Mouse (Mus musculus): ENCODE data around the gene Piwil4. TPM values are rescaled to one million over a fixed set of nuclear protein-coding genes. Genes with fewer than 3 reads are reported as not detected.

Gene Piwil4
- polyA plus RNA-seq (2012), result not detected in 2 replicates

DNA sequence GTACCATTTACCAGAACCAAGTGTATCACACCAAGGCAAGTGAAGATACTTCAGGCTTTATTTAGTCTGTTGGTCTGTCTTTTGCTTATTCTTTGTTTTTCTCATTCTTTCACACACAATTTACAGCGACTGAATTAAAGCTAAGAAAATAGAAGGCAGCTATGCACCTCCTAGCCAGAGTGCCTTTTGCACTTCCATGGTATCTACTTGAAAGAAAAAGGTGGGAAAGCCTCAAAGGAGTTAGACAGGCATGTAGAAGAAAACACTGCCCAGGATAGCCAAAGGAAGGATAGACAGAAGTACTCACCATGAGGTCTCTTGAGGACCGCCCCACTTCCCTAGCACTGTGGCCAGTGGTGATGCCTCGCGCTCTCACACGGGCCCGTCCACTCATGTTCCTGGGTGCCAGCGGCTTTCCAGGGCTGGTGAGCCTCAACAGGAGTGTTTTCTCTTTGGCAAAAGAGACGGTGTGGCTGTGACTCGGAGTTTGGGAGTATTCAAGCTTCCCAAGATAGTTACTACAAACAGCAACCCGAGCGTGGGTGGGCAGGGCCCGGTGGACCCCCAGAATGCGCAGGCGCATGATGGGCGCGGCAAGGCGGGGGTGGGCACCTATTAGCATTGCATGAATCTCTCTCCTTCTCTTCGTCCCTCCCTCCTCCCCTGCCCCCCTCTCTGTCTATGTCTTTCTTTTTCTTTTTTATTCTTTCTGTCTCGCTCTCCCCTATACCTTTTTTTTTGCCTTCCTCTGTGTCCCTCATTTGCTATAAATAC, at the start of gene Piwil4:
Piwil4 (minus strand) TSS at position 583 of the 774 bp plus-strand sequence.
- no peaks in the 10 kb centered on the region for H3K27me3 ChIP-seq (ENCODE audit: control insufficient read depth)
- no peaks in the 10 kb centered on the region for H3K36me3 ChIP-seq (ENCODE audit: control insufficient read depth)
- TF ChIP-seq TAL1 (IDR thresholded peaks at IDR 0.05; ENCODE audit: low read length) (no peak), GATA1 (IDR thresholded peaks at IDR 0.05; ENCODE audit: low read length) (no peak)
- H3K9me3 ChIP-seq (ENCODE audit: control insufficient read depth, low read length), result no peaks in the 10 kb centered on the region
- H3K4me3 ChIP-seq (replicated peaks), result no peak within 1 kb of the TSS
- peaks cover 2% of the 10 kb centered on the region; the same call in 1 of the 2 replicates for H3K4me1 ChIP-seq (ENCODE audit: control insufficient read depth)

DNA sequence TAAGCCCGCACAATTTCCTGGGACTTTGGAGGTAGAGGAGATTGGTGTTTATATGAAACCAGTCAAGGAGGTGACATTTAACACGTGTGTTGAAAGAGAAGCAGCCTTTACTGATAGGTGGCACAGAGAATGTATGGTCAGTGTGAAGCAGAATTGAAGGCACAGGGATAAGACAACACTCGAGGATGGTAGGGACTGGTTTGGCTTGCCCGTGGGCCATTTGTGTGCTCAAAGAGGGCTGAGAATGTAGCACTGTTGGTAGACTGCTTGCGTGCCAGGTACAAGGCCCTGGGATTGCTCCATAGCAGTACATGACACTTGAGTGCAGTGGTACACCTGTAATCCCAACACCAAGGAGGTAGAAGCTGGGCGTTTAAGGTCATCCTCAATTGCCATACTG, 46.8 kb upstream of the Piwil4 start:
- H3K4me1 ChIP-seq (ENCODE audit: control insufficient read depth), result peaks cover 33% of the 10 kb centered on the region
- H3K9me3 ChIP-seq (ENCODE audit: control insufficient read depth, low read length), result no peaks in the 10 kb centered on the region
- TF ChIP-seq TAL1 (IDR thresholded peaks at IDR 0.05; ENCODE audit: low read length), result no peak
- TF ChIP-seq GATA1 (IDR thresholded peaks at IDR 0.05; ENCODE audit: low read length), result no peak
- no peaks in the 10 kb centered on the region for H3K27me3 ChIP-seq (ENCODE audit: control insufficient read depth)
- no peak overlapping the region for H3K4me3 ChIP-seq (replicated peaks)
- peaks cover 69% of the 10 kb centered on the region for H3K36me3 ChIP-seq (ENCODE audit: control insufficient read depth)

- Histone ChIP-seq H3K27me3 (ENCODE audit: control insufficient read depth) (no peaks in the 10 kb centered on the region), H3K36me3 (ENCODE audit: control insufficient read depth) (peaks cover 67% of the 10 kb centered on the region)
- no peak for TF ChIP-seq TAL1 (IDR thresholded peaks at IDR 0.05; ENCODE audit: low read length)
- no peak for TF ChIP-seq GATA1 (IDR thresholded peaks at IDR 0.05; ENCODE audit: low read length)
Measured at GRCm38 (mm10) chr9:14784039-14785002, 43.8 kb upstream of the Piwil4 start, which contains the start of the genes Mre11a and Ankrd49. Mre11a (plus strand) TSS chr9:14784654. Ankrd49 (minus strand) TSS chr9:14784856.

GRCm38 (mm10) chr9:14778341-14778740, 37.8 kb upstream of the Piwil4 start:
- TF ChIP-seq TAL1 (IDR thresholded peaks at IDR 0.05; ENCODE audit: low read length) (no peak), GATA1 (IDR thresholded peaks at IDR 0.05; ENCODE audit: low read length) (no peak)

More at GRCm38 (mm10) chr9:14784039-14785002, 43.8 kb upstream of the Piwil4 start, which contains the start of the genes Mre11a and Ankrd49:
- no peaks in the 10 kb centered on the region for H3K9me3 ChIP-seq (ENCODE audit: control insufficient read depth, low read length)
- H3K4me1 ChIP-seq (ENCODE audit: control insufficient read depth), result peaks cover 39% of the 10 kb centered on the region
- H3K4me3 ChIP-seq (replicated peaks), result peak within 1 kb of the TSS; percentile 78

DNA sequence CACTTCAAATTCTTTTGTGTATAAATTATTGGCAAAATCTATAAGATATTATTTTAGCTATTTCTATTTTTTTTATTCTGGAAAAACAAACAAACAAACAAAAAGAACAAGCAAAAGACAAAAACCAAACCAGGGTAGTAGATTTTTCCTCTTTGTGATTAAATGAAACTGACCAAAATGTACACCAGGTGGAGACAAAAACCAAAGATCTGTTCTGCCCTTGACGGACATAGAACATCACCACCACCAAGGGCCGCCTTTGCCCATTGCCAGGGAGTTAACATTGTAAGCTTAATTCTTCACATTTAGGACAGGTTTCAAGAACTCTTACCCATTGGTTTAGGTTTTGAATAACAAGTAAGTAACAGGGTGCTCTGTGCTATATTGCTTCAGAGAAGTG, 33.3 kb upstream of the Piwil4 start:
- peaks cover 21% of the 10 kb centered on the region for H3K27me3 ChIP-seq (ENCODE audit: control insufficient read depth)
- TF ChIP-seq GATA1 (IDR thresholded peaks at IDR 0.05; ENCODE audit: low read length) (no peak), TAL1 (IDR thresholded peaks at IDR 0.05; ENCODE audit: low read length) (no peak)
- no peaks in the 10 kb centered on the region for H3K9me3 ChIP-seq (ENCODE audit: control insufficient read depth, low read length)
- no peaks in the 10 kb centered on the region for H3K36me3 ChIP-seq (ENCODE audit: control insufficient read depth)
- no peak overlapping the region for H3K4me3 ChIP-seq (replicated peaks)
- no peaks in the 10 kb centered on the region for H3K4me1 ChIP-seq (ENCODE audit: control insufficient read depth)

More at GRCm38 (mm10) chr9:14778341-14778740, 37.8 kb upstream of the Piwil4 start:
- peaks cover 36% of the 10 kb centered on the region for H3K36me3 ChIP-seq (ENCODE audit: control insufficient read depth)
- H3K9me3 ChIP-seq (ENCODE audit: control insufficient read depth, low read length), result no peaks in the 10 kb centered on the region
- no peak overlapping the region for H3K4me3 ChIP-seq (replicated peaks)
- H3K4me1 ChIP-seq (ENCODE audit: control insufficient read depth), result peaks cover 6% of the 10 kb centered on the region
- no peaks in the 10 kb centered on the region for H3K27me3 ChIP-seq (ENCODE audit: control insufficient read depth)

- Histone ChIP-seq H3K36me3 (ENCODE audit: control insufficient read depth) (no peaks in the 10 kb centered on the region), H3K4me3 (replicated peaks) (no peak overlapping the region), H3K27me3 (ENCODE audit: control insufficient read depth) (peaks cover 21% of the 10 kb centered on the region), H3K4me1 (ENCODE audit: control insufficient read depth) (no peaks in the 10 kb centered on the region), H3K9me3 (ENCODE audit: control insufficient read depth, low read length) (no peaks in the 10 kb centered on the region)
- TF ChIP-seq GATA1 (IDR thresholded peaks at IDR 0.05; ENCODE audit: low read length), result no peak
- TF ChIP-seq TAL1 (IDR thresholded peaks at IDR 0.05; ENCODE audit: low read length), result no peak
Measured at GRCm38 (mm10) chr9:14772074-14772473, 31.5 kb upstream of the Piwil4 start.

DNA sequence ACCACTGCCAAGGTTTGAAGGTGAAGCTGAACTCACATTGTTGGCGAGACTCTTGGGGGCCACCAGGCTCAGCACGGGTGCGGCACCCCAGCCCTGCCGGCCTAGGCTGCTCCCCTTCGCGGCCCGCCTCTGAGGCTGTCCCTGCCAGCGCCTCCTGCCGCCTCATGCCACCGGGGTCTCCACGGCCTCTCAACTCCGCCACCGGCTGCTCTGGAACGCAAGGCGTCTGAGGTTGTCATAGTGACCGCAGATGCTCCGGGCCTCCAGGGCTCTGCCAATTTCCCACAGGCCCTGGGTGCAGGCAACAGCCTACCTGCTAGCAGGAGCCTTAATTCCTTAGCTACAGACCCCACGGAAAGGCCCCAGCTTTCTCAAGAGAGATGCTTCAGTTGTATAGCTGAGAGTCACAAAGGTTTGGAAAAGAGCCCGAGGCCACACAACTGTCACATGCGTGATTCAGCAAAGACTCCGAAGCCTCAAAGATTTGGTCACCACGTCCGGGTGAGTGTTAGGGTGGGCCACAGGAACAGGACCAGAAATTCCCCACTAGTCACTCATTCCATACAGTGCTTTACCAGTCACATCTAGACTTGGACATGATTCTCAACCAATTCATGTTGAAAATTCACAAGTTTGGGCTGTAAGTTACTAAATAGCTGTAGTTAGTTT, 30.4 kb upstream of the Piwil4 start, which contains the start of gene 1700012B09Rik:
1700012B09Rik (minus strand) TSS at position 228 of the 669 bp plus-strand sequence.
- H3K36me3 ChIP-seq (ENCODE audit: control insufficient read depth), result no peaks in the 10 kb centered on the region
- TF ChIP-seq TAL1 (IDR thresholded peaks at IDR 0.05; ENCODE audit: low read length) (no peak), GATA1 (IDR thresholded peaks at IDR 0.05; ENCODE audit: low read length) (no peak)
- H3K9me3 ChIP-seq (ENCODE audit: control insufficient read depth, low read length), result no peaks in the 10 kb centered on the region
- no peak within 1 kb of the TSS for H3K4me3 ChIP-seq (replicated peaks)
- H3K27me3 ChIP-seq (ENCODE audit: control insufficient read depth), result peaks cover 21% of the 10 kb centered on the region
- H3K4me1 ChIP-seq (ENCODE audit: control insufficient read depth), result no peaks in the 10 kb centered on the region

GRCm38 (mm10) chr9:14769811-14770210, 29.3 kb upstream of the Piwil4 start:
- Histone ChIP-seq H3K9me3 (ENCODE audit: control insufficient read depth, low read length) (no peaks in the 10 kb centered on the region), H3K36me3 (ENCODE audit: control insufficient read depth) (no peaks in the 10 kb centered on the region), H3K4me3 (replicated peaks) (no peak overlapping the region), H3K27me3 (ENCODE audit: control insufficient read depth) (peaks cover 21% of the 10 kb centered on the region), H3K4me1 (ENCODE audit: control insufficient read depth) (no peaks in the 10 kb centered on the region)
- TF ChIP-seq TAL1 (IDR thresholded peaks at IDR 0.05; ENCODE audit: low read length), result no peak
- TF ChIP-seq GATA1 (IDR thresholded peaks at IDR 0.05; ENCODE audit: low read length), result no peak

Measured in erythroblast, embryonic 14.5 days (primary cell).